Mouse (Mus musculus) olfactory bulb, adult 2 months (tissue): ENCODE measurements at regions not wholly inside any gene's neighbourhood (a gene's known extent, or its start where the extent isn't known, plus 50 kb on each side); places are given as distances from the start of the nearest gene placed in this dataset.

Source experiments
- CTCF ChIP-seq: fragments of 200-500 bp; IDR thresholded peaks from 2 replicates; pipeline ENCODE4 v1.5.1; 2012; ENCODE audit warnings: low read depth, mild to moderate bottlenecking, low read length, moderate library complexity; ENCODE audit not compliant: insufficient read depth
- POLR2A ChIP-seq: fragments of 200-500 bp; IDR thresholded peaks from 2 replicates; pipeline ENCODE4 v1.6.1; 2012; ENCODE audit warnings: mild to moderate bottlenecking, low read depth, low read length, moderate library complexity; ENCODE audit not compliant: insufficient read depth

GRCm38 (mm10) chr10:37214656-37215055, 75.9 kb upstream of the Marcks start:
- TF ChIP-seq CTCF, result no peak
- no peak for TF ChIP-seq POLR2A
